Mouse (Mus musculus) stomach, postnatal 0 days (tissue): ENCODE results near the gene Rmnd5b.

Experiments used
- CTCF ChIP-seq: IDR thresholded peaks from 2 replicates; pipeline ENCODE4 v1.5.1; 2016; ENCODE audit warnings: antibody characterized with exemption, low read depth, mild to moderate bottlenecking, moderate library complexity
- EP300 ChIP-seq: optimal IDR thresholded peaks from 2 replicates; pipeline ENCODE3; 2016; ENCODE audit warnings: antibody characterized with exemption

GRCm38 (mm10) chr11:51644217-51644616 is 8.5 kb upstream of the Rmnd5b start:
- no peak for TF ChIP-seq CTCF
- no peak for TF ChIP-seq EP300
